Mouse (Mus musculus) megakaryocyte-erythroid progenitor cell, adult 5-6 weeks (primary cell): Measurements from ENCODE around the gene Mas1. TPM values are rescaled to one million over a fixed set of nuclear protein-coding genes. Genes with fewer than 3 reads are reported as not detected.

Experiments
- ATAC-seq: replicated peaks from 2 replicates; pipeline ENCODE4 v1.8.0; 2016; ENCODE audit warnings: mild to moderate bottlenecking, inconsistent platforms; ENCODE audit not compliant: severe bottlenecking, poor library complexity, low FRiP score, low TSS enrichment
- total RNA-seq, 2 experiments: library from RNA; stranded (forward) in 1 of 2; stranded (reverse) in 1 of 2; fragments of 200-1000, 215-1000 nt in 1 of 2; fragments of >200 nt in 1 of 2; fragmentation: Nextera tagmentation in 1 of 2; gene quantifications; 2 replicates each; pipeline ENCODE4 v1.2.3; 2014 to 2017

The Mas1 gene
- total RNA-seq, 2 experiments from 2014 or later: not detected

- peak; percentile 84 for ATAC-seq
These were observed 12.2 kb upstream of the Mas1 start for GRCm38 (mm10) chr17:12880178-12880577.

- no peak for ATAC-seq
These were observed 7.8 kb upstream of the Mas1 start, which contains the start of gene Mrgprh for GRCm38 (mm10) chr17:12875734-12876133. Gene Mrgprh, plus strand, starts transcription at chr17:12876034.

- peak; percentile 34; the same call in 1 of the 2 replicates for ATAC-seq
These were observed 4.5 kb upstream of the Mas1 start for GRCm38 (mm10) chr17:12872275-12873028.

GRCm38 (mm10) chr17:12868640-12869039, 697 bp upstream of the Mas1 start:
- ATAC-seq: peak; percentile 46; the same call in 1 of the 2 replicates

- ATAC-seq: no peak
These were observed 1.1 kb downstream of the Mas1 start for GRCm38 (mm10) chr17:12866853-12867252.

- ATAC-seq: peak; percentile 61
These were observed 2.5 kb downstream of the Mas1 start for GRCm38 (mm10) chr17:12865407-12865806.

- ATAC-seq: no peak
These were observed 3.8 kb downstream of the Mas1 start for GRCm38 (mm10) chr17:12864111-12864510.

GRCm38 (mm10) chr17:12859006-12859520, 8.9 kb downstream of the Mas1 start:
- ATAC-seq: no peak

GRCm38 (mm10) chr17:12858072-12858471, 9.9 kb downstream of the Mas1 start:
- peak; percentile 56; the same call in 1 of the 2 replicates for ATAC-seq

- ATAC-seq: no peak
These were observed 10.5 kb downstream of the Mas1 start for GRCm38 (mm10) chr17:12857395-12857794.

- ATAC-seq: no peak
These were observed 13.6 kb downstream of the Mas1 start for GRCm38 (mm10) chr17:12854386-12854785.

GRCm38 (mm10) chr17:12853821-12854220, 14.1 kb downstream of the Mas1 start:
- no peak for ATAC-seq

- ATAC-seq: 0 out of 2 replicates have a peak, but pooled peaks have one; percentile 16
These were observed 16.3 kb downstream of the Mas1 start for GRCm38 (mm10) chr17:12851689-12852088.

- no peak for ATAC-seq
These were observed 18.1 kb downstream of the Mas1 start for GRCm38 (mm10) chr17:12849778-12850382.

GRCm38 (mm10) chr17:12847736-12848135, 20.2 kb downstream of the Mas1 start:
- ATAC-seq: no peak

- no peak for ATAC-seq
These were observed 21.5 kb downstream of the Mas1 start for GRCm38 (mm10) chr17:12846474-12846873.

GRCm38 (mm10) chr17:12845862-12846261, 22.1 kb downstream of the Mas1 start:
- ATAC-seq: no peak

- no peak for ATAC-seq
These were observed 23.4 kb downstream of the Mas1 start for GRCm38 (mm10) chr17:12844540-12844939.

- no peak for ATAC-seq
These were observed 24.1 kb downstream of the Mas1 start for GRCm38 (mm10) chr17:12843826-12844225.

GRCm38 (mm10) chr17:12839475-12840267, 28.3 kb downstream of the Mas1 start:
- no peak for ATAC-seq
